Mouse (Mus musculus) CH12.LX (cell line): Measurements from ENCODE around the gene Cd33. TPM values are rescaled to one million over a fixed set of nuclear protein-coding genes. Genes with fewer than 3 reads are reported as not detected.

ENCODE experiments used
- DNase-seq: peaks from one replicate; pipeline ENCODE4 v3.0.0-alpha.2; 2013; ENCODE audit errors: extremely low read depth
- H3K27ac ChIP-seq: 2 replicates; pipeline ENCODE4 v1.5.1; 2012; ENCODE audit warnings: low read depth, mild to moderate bottlenecking, control low read depth, moderate library complexity; ENCODE audit not compliant: insufficient read depth
- H3K27me3 ChIP-seq: replicated peaks from 2 replicates; pipeline ENCODE3; 2012; ENCODE audit warnings: inconsistent platforms
- H3K36me3 ChIP-seq, 2 experiments: replicated peaks in 1 of 2; 2 replicates each; pipeline versions ENCODE3 to v1.6.1; 2012; ENCODE audit warnings: inconsistent platforms in 1 of 2, low read length in 1 of 2, mild to moderate bottlenecking in 1 of 2, mixed read lengths in 1 of 2, moderate library complexity in 1 of 2; ENCODE audit not compliant: control insufficient read depth in 1 of 2, insufficient read depth in 1 of 2
- H3K4me1 ChIP-seq, 2 experiments: 2 replicates each; pipeline ENCODE4 v1.6.1; 2012; ENCODE audit warnings: inconsistent platforms in 1 of 2, moderate library complexity in 1 of 2; ENCODE audit not compliant: insufficient read depth in 2 of 2, control insufficient read depth in 1 of 2
- H3K4me2 ChIP-seq: 2 replicates; pipeline ENCODE4 v1.6.1; 2012; ENCODE audit warnings: low read depth, mild to moderate bottlenecking, control low read depth; ENCODE audit not compliant: poor library complexity, insufficient read depth, severe bottlenecking
- H3K4me3 ChIP-seq, 3 experiments: fragments of 150-350 bp in 1 of 3; sonication (generic) in 1 of 3; replicated peaks in 1 of 3; 2 replicates each; pipeline versions ENCODE3 to v1.5.1; 2011 to 2012; ENCODE audit warnings: low read depth in 2 of 3, low read length in 2 of 3, mild to moderate bottlenecking in 2 of 3, moderate library complexity in 2 of 3, control low read depth in 1 of 3, improper control_type of control experiment in 1 of 3, inconsistent platforms in 1 of 3, mixed read lengths in 1 of 3; ENCODE audit not compliant: poor library complexity in 1 of 3
- H3K79me2 ChIP-seq: replicated peaks from 2 replicates; pipeline ENCODE4 v1.6.1; 2012; ENCODE audit warnings: mild to moderate bottlenecking, moderate library complexity; ENCODE audit not compliant: control insufficient read depth, poor library complexity, insufficient read depth, severe bottlenecking; ENCODE audit errors: extremely low read depth
- H3K9ac ChIP-seq: 2 replicates; pipeline ENCODE4 v1.6.1; 2012; ENCODE audit warnings: low read depth, mild to moderate bottlenecking, control low read depth, moderate library complexity; ENCODE audit not compliant: insufficient read depth
- H3K9me3 ChIP-seq: replicated peaks from 2 replicates; pipeline ENCODE3; 2012; ENCODE audit warnings: low read length, inconsistent platforms, mixed read lengths
- BHLHE40 ChIP-seq: IDR thresholded peaks from 2 replicates; pipeline ENCODE4 v1.6.1; 2011; ENCODE audit warnings: mild to moderate bottlenecking, low read depth, low read length, improper control_type of control experiment
- CHD1 ChIP-seq: IDR thresholded peaks from 2 replicates; pipeline ENCODE4 v1.6.1; 2012; ENCODE audit warnings: low read depth, low read length, improper control_type of control experiment, inconsistent platforms
- CHD2 ChIP-seq: IDR thresholded peaks from 2 replicates; pipeline ENCODE4 v1.6.1; 2011; ENCODE audit warnings: low read length, improper control_type of control experiment
- CTCF ChIP-seq, 2 experiments: IDR thresholded peaks in 1 of 2; conservative IDR thresholded peaks in 1 of 2; 2 replicates each; pipeline ENCODE4 v1.5.1; 2011 to 2012; ENCODE audit warnings: low read depth in 2 of 2, low read length in 2 of 2, improper control_type of control experiment in 1 of 2, inconsistent platforms in 1 of 2, mild to moderate bottlenecking in 1 of 2, moderate library complexity in 1 of 2
- E2F4 ChIP-seq: IDR thresholded peaks from 2 replicates; pipeline ENCODE4 v1.6.1; 2011; ENCODE audit warnings: low read depth, low read length, improper control_type of control experiment; ENCODE audit not compliant: insufficient replicate concordance
- ELF1 ChIP-seq: IDR thresholded peaks from 2 replicates; pipeline ENCODE4 v1.6.1; 2014; ENCODE audit warnings: low read depth, mild to moderate bottlenecking, inconsistent platforms, low read length, improper control_type of control experiment
- ETS1 ChIP-seq: conservative IDR thresholded peaks from 2 replicates; pipeline ENCODE4 v1.6.1; 2012; ENCODE audit warnings: low read depth, mild to moderate bottlenecking, inconsistent platforms, low read length, improper control_type of control experiment, moderate library complexity
- HCFC1 ChIP-seq: IDR thresholded peaks from 2 replicates; pipeline ENCODE4 v1.6.1; 2012; ENCODE audit warnings: low read depth, mild to moderate bottlenecking, inconsistent platforms, low read length, improper control_type of control experiment
- IRF4 ChIP-seq: IDR thresholded peaks from 2 replicates; pipeline ENCODE4 v1.6.1; 2014; ENCODE audit warnings: low read depth, mild to moderate bottlenecking, inconsistent platforms, low read length, improper control_type of control experiment
- JUN ChIP-seq: IDR thresholded peaks from 2 replicates; pipeline ENCODE4 v1.6.1; 2011; ENCODE audit warnings: low read depth, mild to moderate bottlenecking, low read length, improper control_type of control experiment, moderate library complexity; ENCODE audit not compliant: insufficient read depth
- JUND ChIP-seq: conservative IDR thresholded peaks from 2 replicates; pipeline ENCODE4 v1.6.1; 2011; ENCODE audit warnings: low read depth, low read length, improper control_type of control experiment
- KAT2A ChIP-seq: IDR thresholded peaks from 2 replicates; pipeline ENCODE4 v1.6.1; 2012; ENCODE audit warnings: low read length, improper control_type of control experiment, inconsistent platforms; ENCODE audit not compliant: insufficient replicate concordance
- MAFK ChIP-seq: IDR thresholded peaks from 2 replicates; pipeline ENCODE4 v1.6.1; 2011; ENCODE audit warnings: low read length, improper control_type of control experiment; ENCODE audit not compliant: insufficient replicate concordance
- MAX ChIP-seq: IDR thresholded peaks from 2 replicates; pipeline ENCODE4 v1.6.1; 2011; ENCODE audit warnings: low read length, improper control_type of control experiment
- MEF2A ChIP-seq: IDR thresholded peaks from 2 replicates; pipeline ENCODE4 v1.6.1; 2014; ENCODE audit warnings: low read depth, mild to moderate bottlenecking, inconsistent platforms, low read length, improper control_type of control experiment, borderline replicate concordance
- MXI1 ChIP-seq: IDR thresholded peaks from 2 replicates; pipeline ENCODE4 v1.6.1; 2011; ENCODE audit warnings: mild to moderate bottlenecking, low read depth, low read length, improper control_type of control experiment
- NELFE ChIP-seq: IDR thresholded peaks from 2 replicates; pipeline ENCODE4 v1.6.1; 2011; ENCODE audit warnings: low read depth, low read length, improper control_type of control experiment
- NRF1 ChIP-seq: IDR thresholded peaks from 2 replicates; pipeline ENCODE4 v1.6.1; 2014; ENCODE audit warnings: low read depth, mild to moderate bottlenecking, inconsistent platforms, low read length, improper control_type of control experiment, moderate library complexity
- POLR2A ChIP-seq: IDR thresholded peaks from 2 replicates; pipeline ENCODE4 v1.6.1; 2011; ENCODE audit warnings: low read depth, mild to moderate bottlenecking, improper control_type of control experiment, low read length
- POLR2AphosphoS2 ChIP-seq: IDR thresholded peaks from 2 replicates; pipeline ENCODE4 v1.6.1; 2011; ENCODE audit warnings: low read depth, low read length, improper control_type of control experiment
- RAD21 ChIP-seq: IDR thresholded peaks from 2 replicates; pipeline ENCODE4 v1.6.1; 2011; ENCODE audit warnings: low read depth, mild to moderate bottlenecking, low read length, improper control_type of control experiment, moderate library complexity
- RCOR1 ChIP-seq: conservative IDR thresholded peaks from 2 replicates; pipeline ENCODE4 v1.6.1; 2012; ENCODE audit warnings: low read depth, mild to moderate bottlenecking, inconsistent platforms, low read length, improper control_type of control experiment
- SIN3A ChIP-seq: IDR thresholded peaks from 2 replicates; pipeline ENCODE4 v1.6.1; 2012; ENCODE audit warnings: low read length, improper control_type of control experiment, inconsistent platforms
- SMC3 ChIP-seq: IDR thresholded peaks from 2 replicates; pipeline ENCODE4 v1.6.1; 2011; ENCODE audit warnings: low read depth, low read length, improper control_type of control experiment
- TBP ChIP-seq: conservative IDR thresholded peaks from 2 replicates; pipeline ENCODE4 v1.6.1; 2011; ENCODE audit warnings: low read depth, low read length, improper control_type of control experiment
- TCF12 ChIP-seq: IDR thresholded peaks from 2 replicates; pipeline ENCODE4 v1.6.1; 2014; ENCODE audit warnings: low read depth, mild to moderate bottlenecking, inconsistent platforms, low read length, improper control_type of control experiment
- USF1 ChIP-seq: IDR thresholded peaks from 2 replicates; pipeline ENCODE4 v1.6.1; 2014; ENCODE audit warnings: low read depth, mild to moderate bottlenecking, inconsistent platforms, low read length, improper control_type of control experiment
- ZC3H11A ChIP-seq: IDR thresholded peaks from 2 replicates; pipeline ENCODE4 v1.6.1; 2012; ENCODE audit warnings: low read depth, mild to moderate bottlenecking, inconsistent platforms, low read length, improper control_type of control experiment
- ZMIZ1 ChIP-seq: IDR thresholded peaks from 2 replicates; pipeline ENCODE4 v1.6.1; 2012; ENCODE audit warnings: low read depth, mild to moderate bottlenecking, inconsistent platforms, low read length, improper control_type of control experiment
- ZNF384 ChIP-seq: IDR thresholded peaks from 2 replicates; pipeline ENCODE4 v1.6.1; 2012; ENCODE audit warnings: low read depth, low read length, improper control_type of control experiment, inconsistent platforms
- dilution Hi-C: fragments of 300-500 bp; cut with MboI; formaldehyde crosslinking; loops from 2 replicates; pipeline ENCODE4 v1.14.3; 2020; ENCODE audit warnings: low sequenced_read_pairs; ENCODE audit not compliant: extremely low pct_unique_long_range_greater_than_20kb, extremely low pct_ligation_motif_present
- in situ Hi-C: fragments of 300-500 bp; cut with MboI; formaldehyde crosslinking; loops from 3 replicates; pipeline ENCODE4 v1.14.3; 2019; ENCODE audit warnings: low sequenced_read_pairs, low pct_ligation_motif_present, low pct_unique_long_range_greater_than_20kb, mixed read lengths
- polyA plus RNA-seq: library from polyadenylated mRNA; unstranded; fragments of >175 nt; gene quantifications from 2 replicates; pipeline ENCODE4 v1.2.1, GENCODE M21; 2012; ENCODE audit warnings: low read depth; ENCODE audit not compliant: insufficient read length
- total RNA-seq, 2 experiments: library from RNA; depleted of rRNA; stranded (reverse); fragments of 300-350 nt in 1 of 2; fragments of >200 nt in 1 of 2; gene quantifications; 2 replicates each; pipeline ENCODE4 v1.2.3; 2012 to 2014

Gene Cd33
- total and polyA plus RNA-seq, 3 experiments, result 0.08 to 0.40 (median 0.09) TPM

DNA sequence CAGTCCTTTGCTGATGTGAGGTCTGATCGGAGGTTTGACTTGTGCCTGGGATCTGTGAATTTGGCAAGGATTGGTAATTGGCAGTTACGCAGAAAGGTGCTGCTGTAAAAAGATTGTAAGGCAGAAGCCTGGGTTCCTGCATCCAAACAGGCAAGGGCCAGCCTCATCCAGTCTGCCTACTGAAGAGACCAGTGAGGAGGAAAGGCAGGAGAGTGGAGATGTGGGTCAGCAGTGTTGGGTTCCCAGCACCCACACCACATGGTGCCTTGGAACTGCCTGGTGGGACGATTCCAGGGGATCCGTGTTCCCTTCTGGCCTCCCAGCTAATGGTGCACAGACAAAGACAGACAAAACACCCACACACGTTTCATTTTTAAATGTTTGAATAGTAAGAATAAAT is 36.3 kb upstream of the Cd33 start:
- dilution Hi-C loops (no loop called here), in situ Hi-C loops (no loop called here)
- no peak for TF ChIP-seq RAD21
- no peak for TF ChIP-seq JUND
- TF ChIP-seq SMC3, result no peak
- no peak for TF ChIP-seq ETS1
- no peak for TF ChIP-seq KAT2A
- no peak for TF ChIP-seq MXI1
- TF ChIP-seq IRF4, result no peak
- no peak for TF ChIP-seq ZMIZ1
- Histone ChIP-seq H3K4me1 (peaks cover 7 to 18% of the 10 kb centered on the region in 2 experiments), H3K9me3 (no peaks in the 10 kb centered on the region), H3K79me2 (peaks cover 17% of the 10 kb centered on the region), H3K4me2 (peak overlapping the region; percentile 76; the same call in 1 of the 2 replicates), H3K27me3 (no peaks in the 10 kb centered on the region), H3K27ac (no peak overlapping the region), H3K36me3 (peaks cover 12 to 29% of the 10 kb centered on the region in 2 experiments), H3K4me3 (peak overlapping the region; percentile 16 to 79 (median 65)), H3K9ac (peak overlapping the region; percentile 61)
- no peak for DNase-seq

DNA sequence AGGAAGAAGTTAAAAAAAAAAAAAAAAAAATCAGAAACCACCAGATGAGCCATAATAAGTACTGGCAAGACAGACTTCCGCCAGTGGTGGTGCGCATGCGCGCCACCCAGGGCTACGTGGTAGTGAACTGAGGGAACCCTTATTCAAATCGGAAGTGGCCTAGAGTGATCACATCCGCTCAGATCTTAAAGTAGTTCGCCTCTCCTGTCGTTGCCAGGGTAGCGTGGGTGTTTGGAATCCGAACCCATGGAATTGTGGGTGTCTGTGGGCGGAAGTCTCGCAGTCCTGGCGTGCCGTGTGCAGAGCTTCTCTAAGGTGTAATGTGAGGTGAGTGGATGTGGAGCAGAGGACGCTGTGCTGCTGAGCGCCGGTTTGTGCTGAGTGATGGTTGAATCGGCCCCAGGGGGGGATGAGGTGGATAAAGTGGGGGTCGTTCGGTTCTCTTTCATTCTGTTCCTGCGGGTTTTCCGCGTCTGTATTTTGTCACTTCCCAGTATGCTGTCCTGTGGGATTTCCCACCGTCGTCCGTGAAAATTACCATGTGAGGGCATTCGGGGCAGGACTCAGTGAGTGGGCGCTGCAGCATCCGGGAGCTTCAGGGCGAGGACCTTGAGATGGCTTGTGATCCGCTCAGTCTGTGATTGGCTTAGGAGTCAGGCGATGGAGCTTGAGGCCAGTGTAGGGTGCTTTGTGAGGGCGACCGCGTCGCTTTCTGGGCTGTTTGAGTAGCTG is 35.4 kb upstream of the Cd33 start, which contains the start of gene Zfp719:
TSS of gene Zfp719 (plus strand) at position 171 of the 732 bp plus-strand sequence.
- H3K27me3 ChIP-seq, result no peaks in the 10 kb centered on the region
- dilution Hi-C loops, result no loop called here
- in situ Hi-C loops, result no loop called here

More for the DNA sequence above, 35.4 kb upstream of the Cd33 start, which contains the start of gene Zfp719:
- Histone ChIP-seq H3K9ac (peak within 1 kb of the TSS; percentile 61), H3K36me3 (peaks cover 7 to 24% of the 10 kb centered on the region in 2 experiments), H3K4me1 (peaks cover 7 to 18% of the 10 kb centered on the region in 2 experiments), H3K79me2 (peaks cover 17% of the 10 kb centered on the region), H3K4me3 (peak within 1 kb of the TSS; percentile 65 to 79 (median 76)), H3K4me2 (peak within 1 kb of the TSS; percentile 76), H3K27ac (peak within 1 kb of the TSS; percentile 35), H3K9me3 (no peaks in the 10 kb centered on the region)
- peak; percentile 98 for DNase-seq
- TF ChIP-seq POLR2A (peak; percentile 79), TBP (peak; percentile 73), E2F4 (no peak), JUN (no peak), TCF12 (peak; percentile 52), MXI1 (peak; percentile 90), POLR2AphosphoS2 (peak; percentile 63; the same call in 1 of the 2 replicates), KAT2A (0 out of 2 replicates have a peak, but pooled peaks have one; percentile 63), CTCF (conservative IDR thresholded peaks at IDR 0.05 in 1 of 2, IDR thresholded peaks at IDR 0.05 in 1 of 2; ENCODE audit: low read depth in 2 of 2, low read length in 2 of 2) (no peak), ZNF384 (peak; percentile 97), ZC3H11A (no peak), MAX (peak; percentile 53; the same call in 1 of the 2 replicates), IRF4 (peak; percentile 66), MEF2A (peak; percentile 12; the same call in 1 of the 2 replicates), RCOR1 (0 out of 2 replicates have a peak, but pooled peaks have one; percentile 17), USF1 (no peak), CHD1 (no peak), ELF1 (peak; percentile 92), NRF1 (peak; percentile 93), BHLHE40 (peak; percentile 43; the same call in 1 of the 2 replicates), JUND (no peak), NELFE (peak; percentile 77), MAFK (0 out of 2 replicates have a peak, but pooled peaks have one; percentile 14), HCFC1 (peak; percentile 87), SIN3A (peak; percentile 72), CHD2 (0 out of 2 replicates have a peak, but pooled peaks have one; percentile 34), ETS1 (peak; percentile 40; the same call in 1 of the 2 replicates)
